Mouse (Mus musculus) kidney, adult 8-10 months (tissue): ENCODE results near the gene Sri.

Experiments
- DNase-seq, 2 experiments: peaks; one replicate each; pipeline ENCODE4 v3.0.0; 2022

The Sri gene

DNA sequence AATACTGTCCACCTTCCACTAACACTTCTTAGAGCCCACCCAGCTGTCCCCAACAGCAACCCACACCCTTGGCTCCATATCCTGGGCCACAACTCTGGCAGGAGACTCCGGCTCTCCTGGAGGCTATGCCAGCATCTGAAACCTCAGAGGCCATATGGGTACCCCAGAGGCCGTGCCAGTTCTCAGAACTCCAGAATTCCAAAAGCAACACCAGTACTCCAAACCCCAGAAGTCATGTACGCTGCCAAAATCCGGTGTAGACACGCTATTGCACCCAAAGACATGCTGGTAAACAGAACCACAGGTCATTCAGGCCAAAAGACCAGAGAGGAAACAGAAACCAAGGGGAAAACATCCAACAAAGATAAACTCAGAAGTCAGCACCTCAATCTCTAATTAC, 66.4 kb downstream of the Sri start:
- DNase-seq: no peak

DNA sequence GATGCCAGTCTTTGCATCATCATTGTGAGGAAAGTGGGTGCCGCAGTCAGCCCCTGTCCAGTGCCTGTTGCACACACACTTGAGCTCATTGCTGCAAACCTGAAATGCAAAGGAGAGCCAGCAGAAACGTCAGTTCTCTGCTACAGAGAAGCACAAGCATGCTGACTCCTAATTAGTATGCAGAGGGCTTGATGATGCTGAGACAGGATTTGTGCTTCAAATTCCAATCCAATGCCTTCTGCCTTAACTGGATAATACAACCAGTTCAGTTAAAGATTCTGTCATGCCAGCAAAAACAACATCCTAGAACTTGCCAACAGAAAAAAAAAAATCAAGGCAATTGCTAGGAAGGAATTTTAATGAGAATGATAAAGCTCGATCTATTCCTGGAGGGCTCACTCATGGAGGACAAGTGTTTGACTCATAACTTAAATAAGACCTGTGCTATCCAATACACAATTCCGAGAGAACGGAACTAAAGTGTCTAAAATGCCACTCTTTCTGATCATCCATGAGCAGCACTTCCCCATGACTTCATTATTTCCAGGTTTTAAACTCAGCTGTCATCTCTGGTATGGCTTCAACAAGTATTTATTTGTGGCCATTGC, 70.8 kb downstream of the Sri start:
- no peak for DNase-seq
